Mouse (Mus musculus) embryonic facial prominence, embryonic 15.5 days (tissue): Measurements from ENCODE around the gene Chchd6. TPM values are rescaled to one million over a fixed set of nuclear protein-coding genes. Genes with fewer than 3 reads are reported as not detected.

ENCODE experiments used
- ATAC-seq: fragments of 200-750 bp; cut with Nextera tagmentation; 2 replicates; pipeline ENCODE4 v1.8.0; 2017; ENCODE audit warnings: low read depth, moderate TSS enrichment; ENCODE audit not compliant: insufficient number of reproducible peaks, low FRiP score, low TSS enrichment
- H3K27ac ChIP-seq: fragments of 300-500 bp; sonication (generic); replicated peaks from 2 replicates; pipeline ENCODE4 v1.5.1; 2015; ENCODE audit warnings: mild to moderate bottlenecking, inconsistent platforms
- H3K27me3 ChIP-seq: fragments of 300-500 bp; sonication (generic); 2 replicates; pipeline ENCODE4 v1.6.1; 2015; ENCODE audit warnings: inconsistent platforms
- H3K36me3 ChIP-seq: fragments of 300-500 bp; sonication (generic); 2 replicates; pipeline ENCODE4 v1.6.1; 2015; ENCODE audit warnings: mild to moderate bottlenecking, inconsistent platforms
- H3K4me1 ChIP-seq: fragments of 300-500 bp; sonication (generic); 2 replicates; pipeline ENCODE4 v1.6.1; 2015; ENCODE audit warnings: inconsistent platforms
- H3K4me2 ChIP-seq: fragments of 300-500 bp; sonication (generic); replicated peaks from 2 replicates; pipeline ENCODE4 v1.6.1; 2015; ENCODE audit warnings: mild to moderate bottlenecking, inconsistent platforms
- H3K4me3 ChIP-seq: fragments of 300-500 bp; sonication (generic); replicated peaks from 2 replicates; pipeline ENCODE4 v1.5.1; 2015; ENCODE audit warnings: mild to moderate bottlenecking, inconsistent platforms
- H3K9ac ChIP-seq: fragments of 300-500 bp; sonication (generic); 2 replicates; pipeline ENCODE4 v1.6.1; 2015; ENCODE audit warnings: inconsistent platforms
- H3K9me3 ChIP-seq: fragments of 300-500 bp; sonication (generic); replicated peaks from 2 replicates; pipeline ENCODE4 v1.6.1; 2016; ENCODE audit warnings: inconsistent platforms
- WGBS: fragments of 180-500 bp; shearing (Covaris S2); methylation state at CpG from one replicate; pipeline ENCODE4 v1.1.7; 2015; 5-methylcytosine and 5-hydroxymethylcytosine counted together
- polyA plus RNA-seq: library from polyadenylated mRNA; unstranded; fragments of >200 nt; fragmentation: Nextera tagmentation; extraction: Ambion mirVana; gene quantifications from 2 replicates; pipeline ENCODE4 v1.2.1, GENCODE M21; 2015

The Chchd6 gene
- polyA plus RNA-seq, 1 experiment from 2014 or later = 64.9 TPM

DNA sequence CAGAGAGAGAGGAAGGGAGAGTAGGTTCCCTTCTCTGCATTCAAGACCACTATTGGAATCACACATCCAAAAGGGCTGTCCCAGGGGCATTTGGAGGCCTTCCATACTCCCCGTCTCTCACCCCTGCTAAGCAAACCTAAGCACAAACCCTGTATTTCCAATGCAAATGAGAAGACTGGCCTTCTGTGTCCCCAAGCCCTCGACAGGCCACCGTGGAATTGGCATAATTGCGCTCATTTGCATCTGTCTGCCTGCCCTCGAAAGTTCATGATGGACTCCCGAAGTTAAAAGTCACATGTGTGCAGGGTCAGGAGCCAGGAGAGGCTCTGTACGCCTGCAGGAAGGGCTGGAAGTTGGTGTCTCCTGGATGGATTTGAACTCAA, 19.9 kb upstream of the Chchd6 start:
- no peaks in the 10 kb centered on the region for H3K36me3 ChIP-seq
- no peak for ATAC-seq
- H3K4me3 ChIP-seq = no peak overlapping the region
- no peaks in the 10 kb centered on the region for H3K27me3 ChIP-seq
- no peak overlapping the region for H3K27ac ChIP-seq
- 49% methylated on average over 7 of the region's 7 CpGs for WGBS
- no peak overlapping the region for H3K9ac ChIP-seq
- H3K9me3 ChIP-seq = no peaks in the 10 kb centered on the region
- H3K4me1 ChIP-seq = no peaks in the 10 kb centered on the region; the same call in 1 of the 2 replicates
- H3K4me2 ChIP-seq = no peak overlapping the region

DNA sequence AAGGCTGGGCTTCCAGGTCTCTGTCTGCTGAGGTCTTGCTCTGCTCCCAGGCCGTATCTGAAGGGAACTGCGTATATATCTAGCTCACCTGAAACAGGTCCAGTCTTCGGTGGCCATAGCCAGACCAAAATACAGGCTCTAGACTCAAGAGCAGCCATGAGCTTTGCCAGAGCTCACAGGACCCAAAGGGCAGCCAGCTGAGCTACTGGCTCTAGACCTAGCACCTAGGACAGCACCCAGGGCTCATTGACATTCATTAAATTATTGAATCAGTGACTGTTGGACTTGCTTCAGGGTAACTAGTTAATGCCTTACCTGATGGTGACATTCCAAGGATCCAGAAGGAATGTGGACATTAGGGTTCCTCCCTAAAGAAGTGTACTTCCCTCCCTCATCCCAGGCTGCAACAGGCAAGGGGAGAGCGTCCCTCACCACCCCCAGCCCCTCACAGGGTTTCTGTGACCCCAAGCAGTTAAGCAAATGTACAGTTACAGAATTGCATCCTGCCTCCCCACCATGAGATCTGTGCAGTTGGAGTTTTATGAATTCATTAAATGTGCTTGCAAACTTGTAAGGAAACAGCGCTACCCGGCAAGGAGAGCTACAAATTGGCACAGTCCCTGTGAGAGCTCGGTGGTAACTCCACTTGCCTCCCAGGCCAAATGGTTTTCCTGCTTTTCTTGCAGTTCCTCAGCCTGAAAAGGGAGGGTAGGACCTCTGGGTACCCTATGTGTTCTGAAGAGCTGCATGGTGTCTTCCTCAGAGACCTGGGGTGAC, 19.3 kb upstream of the Chchd6 start:
- Histone ChIP-seq H3K27ac (no peak overlapping the region), H3K9me3 (no peaks in the 10 kb centered on the region), H3K36me3 (no peaks in the 10 kb centered on the region), H3K4me1 (no peaks in the 10 kb centered on the region; the same call in 1 of the 2 replicates), H3K4me2 (no peak overlapping the region), H3K4me3 (no peak overlapping the region), H3K27me3 (no peaks in the 10 kb centered on the region), H3K9ac (no peak overlapping the region)
- WGBS = 81% methylated on average over 7 of the region's 7 CpGs
- ATAC-seq = no peak

DNA sequence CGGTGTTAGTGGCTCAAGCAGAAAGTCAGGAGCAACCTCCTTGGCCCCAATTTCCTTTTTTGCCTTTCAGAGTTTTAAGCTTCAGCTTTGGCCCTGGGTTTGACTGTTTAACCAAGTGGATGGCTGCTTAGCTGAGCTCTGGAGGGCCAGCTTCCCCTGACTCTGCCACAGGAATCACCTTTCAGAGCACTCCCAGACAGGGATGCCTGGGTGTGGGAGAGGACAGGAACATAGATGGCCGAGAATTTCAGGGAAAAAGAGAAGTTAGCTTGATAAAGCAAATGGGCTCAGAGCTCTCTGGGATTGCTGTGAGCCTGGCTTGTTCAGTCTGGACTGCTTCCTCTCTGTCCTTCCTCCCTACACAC, 18.6 kb upstream of the Chchd6 start:
- 18% methylated on average over 2 of the region's 2 CpGs for WGBS
- no peak overlapping the region for H3K4me2 ChIP-seq
- no peak overlapping the region for H3K9ac ChIP-seq
- H3K9me3 ChIP-seq = no peaks in the 10 kb centered on the region
- H3K36me3 ChIP-seq = no peaks in the 10 kb centered on the region
- no peak overlapping the region for H3K4me3 ChIP-seq
- ATAC-seq = no peak
- no peak overlapping the region for H3K27ac ChIP-seq
- H3K4me1 ChIP-seq = no peaks in the 10 kb centered on the region; the same call in 1 of the 2 replicates
- no peaks in the 10 kb centered on the region for H3K27me3 ChIP-seq

DNA sequence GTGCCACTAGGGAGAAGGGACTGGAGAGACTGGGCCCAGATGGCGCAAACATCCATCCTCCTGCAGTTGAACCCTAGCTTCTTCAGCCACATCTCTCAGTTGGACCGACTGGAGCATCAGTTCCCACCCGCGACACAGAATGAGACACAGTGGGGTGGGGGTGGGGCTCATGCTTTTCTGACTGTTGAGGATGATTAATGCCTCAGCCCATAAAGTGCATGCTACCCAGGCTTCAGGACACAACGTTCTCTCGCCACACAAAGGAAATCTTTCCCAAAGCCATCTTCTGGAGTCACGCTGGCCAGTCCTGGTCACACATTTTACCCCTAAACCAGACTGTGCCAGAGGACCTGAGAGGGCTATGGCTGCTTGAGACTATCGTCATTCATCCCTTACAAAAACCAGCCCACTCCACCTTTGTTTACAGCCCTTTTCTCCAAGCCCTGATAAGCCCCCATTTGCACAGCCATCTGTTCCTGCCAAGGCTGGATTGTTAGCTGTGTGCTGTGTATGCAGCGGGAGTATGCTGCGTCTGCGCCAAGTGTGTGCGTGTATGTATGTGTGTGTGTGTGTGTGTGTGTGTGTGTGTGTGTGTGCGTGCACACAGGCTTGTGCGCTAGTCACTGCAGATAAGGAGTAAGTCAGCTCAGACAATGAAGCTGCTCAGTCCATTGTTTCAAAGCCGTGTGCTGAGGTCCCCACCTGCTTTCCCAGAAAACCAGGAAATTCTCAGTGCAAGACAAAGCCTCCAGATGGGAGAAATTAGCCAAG, 18.1 kb upstream of the Chchd6 start:
- H3K9ac ChIP-seq = no peak overlapping the region
- H3K27me3 ChIP-seq = no peaks in the 10 kb centered on the region
- 69% methylated on average over 15 of the region's 15 CpGs for WGBS
- H3K9me3 ChIP-seq = no peaks in the 10 kb centered on the region
- H3K4me3 ChIP-seq = no peak overlapping the region
- H3K4me1 ChIP-seq = no peaks in the 10 kb centered on the region; the same call in 1 of the 2 replicates
- no peaks in the 10 kb centered on the region for H3K36me3 ChIP-seq
- no peak for ATAC-seq
- H3K4me2 ChIP-seq = no peak overlapping the region
- H3K27ac ChIP-seq = no peak overlapping the region

DNA sequence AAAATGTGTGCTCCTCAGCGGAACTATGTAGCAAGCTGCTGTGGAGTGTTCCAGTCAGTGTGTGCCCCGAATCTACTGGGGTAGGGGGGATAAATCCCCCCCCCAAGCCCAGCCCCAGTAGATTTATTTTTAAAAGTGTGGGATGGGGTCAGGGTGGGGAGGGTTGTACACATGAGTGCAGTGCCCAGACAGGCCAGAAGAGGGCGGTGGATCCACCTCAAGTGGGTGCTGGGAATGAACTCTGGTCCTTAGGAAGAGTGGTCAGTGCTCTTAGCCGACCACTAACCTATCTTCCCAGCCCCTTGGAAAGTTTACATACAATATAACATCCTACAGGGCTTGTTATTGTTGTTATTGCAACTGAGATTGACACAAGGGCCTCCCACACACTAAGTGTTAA, 12.5 kb upstream of the Chchd6 start:
- Histone ChIP-seq H3K27ac (no peak overlapping the region), H3K9me3 (no peaks in the 10 kb centered on the region), H3K4me2 (no peak overlapping the region), H3K9ac (no peak overlapping the region), H3K27me3 (no peaks in the 10 kb centered on the region), H3K4me3 (no peak overlapping the region), H3K36me3 (no peaks in the 10 kb centered on the region), H3K4me1 (no peaks in the 10 kb centered on the region)
- WGBS = 55% methylated on average over 4 of the region's 4 CpGs
- ATAC-seq = no peak

DNA sequence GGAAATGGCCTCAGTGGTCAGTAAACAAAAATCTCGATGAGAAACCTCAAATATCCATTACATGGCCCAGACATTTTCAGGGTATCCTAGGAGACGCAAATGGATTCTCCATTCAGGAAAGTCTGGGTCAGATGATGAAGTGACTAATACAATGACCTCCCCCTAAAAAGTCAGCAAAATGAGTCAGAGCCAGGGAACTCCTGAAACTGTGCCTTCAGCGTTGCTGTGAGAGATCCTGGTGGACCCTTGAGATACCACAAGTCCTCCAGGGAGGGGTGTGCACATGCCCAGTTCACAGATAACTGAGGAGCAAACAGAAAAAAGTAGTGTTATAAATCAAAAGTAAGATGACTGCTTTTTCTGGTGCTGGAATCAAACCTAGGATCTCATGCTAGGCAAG, 10.6 kb upstream of the Chchd6 start:
- Histone ChIP-seq H3K27ac (no peak overlapping the region), H3K27me3 (no peaks in the 10 kb centered on the region), H3K4me1 (no peaks in the 10 kb centered on the region), H3K4me3 (no peak overlapping the region), H3K9me3 (no peaks in the 10 kb centered on the region), H3K9ac (no peak overlapping the region), H3K4me2 (no peak overlapping the region), H3K36me3 (no peaks in the 10 kb centered on the region)
- no peak for ATAC-seq
- 60% methylated on average over 3 of the region's 3 CpGs for whole genome bisulfite sequencing

DNA sequence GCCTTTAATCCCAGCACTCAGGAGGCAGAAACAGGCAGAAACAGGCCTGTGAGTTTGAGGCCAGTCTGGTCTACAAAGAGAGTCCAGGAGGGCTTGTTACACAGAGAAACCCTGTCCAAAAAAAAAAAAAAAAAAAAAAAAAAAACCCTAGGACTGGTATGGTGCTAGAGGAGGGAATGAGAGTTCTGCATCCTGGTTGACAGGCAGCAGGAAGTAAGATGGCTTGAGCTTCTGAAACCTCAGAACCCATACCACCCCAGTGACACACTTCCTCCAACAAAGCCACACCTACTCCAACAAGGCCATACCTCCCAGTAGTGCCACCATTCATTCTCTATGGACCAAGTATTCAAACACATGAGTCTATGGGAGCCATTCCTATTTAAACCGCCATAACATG, 1.1 kb upstream of the Chchd6 start:
- Histone ChIP-seq H3K27ac (no peak overlapping the region), H3K9ac (no peak overlapping the region), H3K36me3 (no peaks in the 10 kb centered on the region), H3K27me3 (no peaks in the 10 kb centered on the region), H3K4me3 (no peak overlapping the region), H3K4me1 (peaks cover 6% of the 10 kb centered on the region), H3K9me3 (0 out of 2 replicates have a peak, but pooled peaks cover 3% of the 10 kb centered on the region), H3K4me2 (no peak overlapping the region)
- ATAC-seq = no peak
- 85% methylated on average over 1 of the region's 1 CpGs for WGBS

DNA sequence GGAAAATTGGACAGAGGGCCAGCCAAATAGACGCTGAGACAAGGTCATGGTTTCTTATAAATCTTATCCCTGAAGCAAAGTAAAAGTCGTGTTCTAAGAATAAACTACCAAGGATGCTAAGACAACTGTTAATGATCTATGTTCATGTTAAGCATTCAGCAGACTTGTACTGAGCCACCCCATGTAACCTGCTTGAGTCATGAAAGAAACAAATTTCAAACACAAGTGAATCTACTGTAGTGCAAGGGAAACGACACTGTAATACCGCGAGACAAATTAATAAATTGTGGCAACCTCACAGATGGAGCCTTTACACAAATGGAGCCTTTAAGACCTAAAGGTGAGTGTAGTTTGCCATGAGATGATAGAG, 310 bp upstream of the Chchd6 start:
- H3K27me3 ChIP-seq = no peaks in the 10 kb centered on the region
- peak overlapping the region; percentile 66 for H3K4me2 ChIP-seq
- 22% methylated on average over 5 of the region's 5 CpGs for WGBS
- H3K36me3 ChIP-seq = no peaks in the 10 kb centered on the region
- 0 out of 2 replicates have a peak, but pooled peaks cover 3% of the 10 kb centered on the region for H3K9me3 ChIP-seq
- H3K4me3 ChIP-seq = peak overlapping the region; percentile 85
- ATAC-seq = no peak; the same call in 1 of the 2 replicates
- H3K27ac ChIP-seq = no peak overlapping the region
- peaks cover 6% of the 10 kb centered on the region for H3K4me1 ChIP-seq
- H3K9ac ChIP-seq = no peak overlapping the region

DNA sequence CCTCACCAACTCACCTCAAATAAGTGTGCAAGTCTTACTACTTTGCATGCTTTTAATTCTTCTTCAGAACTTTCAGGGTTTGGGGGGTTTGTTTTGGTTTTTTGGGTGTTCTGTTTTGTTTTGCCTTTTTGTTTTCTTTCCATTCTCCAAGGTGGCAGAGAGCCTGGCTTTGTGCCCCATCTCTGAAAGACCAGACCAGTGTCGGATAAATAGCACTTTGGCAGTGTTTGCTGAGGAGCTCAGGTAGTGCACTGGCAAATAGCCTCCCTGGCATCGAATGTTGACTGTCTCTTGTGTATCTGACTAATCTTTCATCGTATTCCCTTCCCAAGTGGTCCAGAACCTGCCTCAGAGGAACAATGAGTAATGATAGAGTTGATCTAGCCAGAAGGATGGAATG, 3.4 kb downstream of the Chchd6 start:
- no peak for ATAC-seq
- Histone ChIP-seq H3K36me3 (no peaks in the 10 kb centered on the region), H3K27ac (no peak overlapping the region), H3K4me3 (no peak overlapping the region), H3K4me1 (peaks cover 6% of the 10 kb centered on the region), H3K9ac (no peak overlapping the region), H3K9me3 (no peaks in the 10 kb centered on the region), H3K27me3 (no peaks in the 10 kb centered on the region), H3K4me2 (no peak overlapping the region)
- 84% methylated on average over 3 of the region's 3 CpGs for WGBS

DNA sequence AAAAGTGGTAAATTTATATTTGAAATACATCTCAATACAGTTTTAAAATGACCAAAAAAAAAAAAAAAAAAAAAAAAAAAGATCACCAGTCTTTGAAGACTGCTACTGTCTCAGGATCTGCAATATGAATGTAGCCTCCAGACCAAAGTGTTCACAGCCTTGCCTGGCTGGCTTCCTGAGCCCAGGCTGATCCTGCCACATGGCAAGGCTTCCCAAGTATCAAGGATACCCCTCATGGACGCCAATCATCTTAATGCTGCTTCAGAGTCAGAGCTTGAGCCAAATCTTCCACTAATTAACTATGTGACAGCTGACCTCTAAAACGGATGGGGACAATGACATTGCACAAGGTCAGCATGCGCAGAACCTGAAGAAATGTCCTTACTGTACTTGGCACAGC, 3.9 kb downstream of the Chchd6 start:
- H3K4me2 ChIP-seq = no peak overlapping the region
- whole genome bisulfite sequencing = 83% methylated on average over 3 of the region's 3 CpGs

DNA sequence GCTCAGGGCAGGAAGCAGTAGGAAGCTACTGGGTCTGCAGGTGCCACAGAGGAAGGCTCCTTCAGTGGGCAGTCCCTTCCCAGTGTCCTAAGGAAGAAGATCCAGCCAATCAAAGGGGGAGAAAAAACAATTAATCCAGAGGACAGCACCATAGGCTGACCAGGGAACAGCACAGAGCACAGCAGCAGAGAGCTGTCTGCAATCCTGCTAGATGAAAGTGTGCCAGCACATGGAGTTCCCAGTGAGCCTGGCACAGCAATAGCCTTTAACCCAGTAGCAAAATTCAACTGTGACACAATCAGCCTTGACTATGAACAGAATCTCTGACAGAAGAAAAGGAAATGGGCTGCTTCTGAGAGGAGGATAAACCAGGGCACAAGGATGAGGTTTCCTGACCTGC, 9.8 kb downstream of the Chchd6 start:
- Histone ChIP-seq H3K27ac (no peak overlapping the region), H3K4me3 (no peak overlapping the region), H3K9ac (no peak overlapping the region), H3K36me3 (no peaks in the 10 kb centered on the region), H3K9me3 (no peaks in the 10 kb centered on the region), H3K4me2 (no peak overlapping the region), H3K27me3 (no peaks in the 10 kb centered on the region), H3K4me1 (peaks cover 9% of the 10 kb centered on the region; the same call in 1 of the 2 replicates)
- ATAC-seq = no peak

More for the DNA sequence above, 3.9 kb downstream of the Chchd6 start:
- H3K4me3 ChIP-seq = no peak overlapping the region
- no peak overlapping the region for H3K9ac ChIP-seq
- H3K27ac ChIP-seq = no peak overlapping the region
- ATAC-seq = no peak
- H3K27me3 ChIP-seq = no peaks in the 10 kb centered on the region
- H3K36me3 ChIP-seq = no peaks in the 10 kb centered on the region
- H3K4me1 ChIP-seq = peaks cover 6% of the 10 kb centered on the region
- no peaks in the 10 kb centered on the region for H3K9me3 ChIP-seq
